Mouse (Mus musculus) heart, postnatal 0 days (tissue): Measurements from ENCODE around the gene Ccdc103.

ENCODE experiments used
- CTCF ChIP-seq: IDR thresholded peaks from 2 replicates; pipeline ENCODE4 v1.5.1; 2016; ENCODE audit warnings: antibody characterized with exemption, control low read depth, low read depth
- EP300 ChIP-seq: IDR thresholded peaks from 2 replicates; pipeline ENCODE4 v1.6.1; 2016; ENCODE audit warnings: antibody characterized with exemption, low read depth

GRCm38 (mm10) chr11:102834219-102834618, 46.8 kb upstream of the Ccdc103 start:
- no peak for TF ChIP-seq EP300
- no peak for TF ChIP-seq CTCF
